Mouse (Mus musculus) R1 (cell line): Measurements from ENCODE around the gene Chn2.
A peak's percentile ranks its signal among the peaks of the same experiment; 100 is the strongest.

Experiments
- DNase-seq: peaks from one replicate; pipeline ENCODE4 v3.0.0-alpha.2; 2018; ENCODE audit warnings: low read depth, low spot score

Chn2 gene

GRCm38 (mm10) chr6:54193631-54194305, 154.4 kb downstream of the Chn2 start:
- no peak for DNase-seq

- DNase-seq = no peak
Measured at GRCm38 (mm10) chr6:54197821-54198412, 158.6 kb downstream of the Chn2 start.

- no peak for DNase-seq
Measured at GRCm38 (mm10) chr6:54199516-54199915, 160.2 kb downstream of the Chn2 start.

GRCm38 (mm10) chr6:54200031-54200722, 160.8 kb downstream of the Chn2 start:
- DNase-seq = no peak

GRCm38 (mm10) chr6:54202311-54203020, 163.1 kb downstream of the Chn2 start:
- DNase-seq = no peak

GRCm38 (mm10) chr6:54203316-54203715, 164.0 kb downstream of the Chn2 start:
- no peak for DNase-seq

- DNase-seq = no peak
Measured at GRCm38 (mm10) chr6:54203926-54204325, 164.6 kb downstream of the Chn2 start.

GRCm38 (mm10) chr6:54204931-54205330, 165.6 kb downstream of the Chn2 start:
- peak; percentile 75 for DNase-seq

- no peak for DNase-seq
Measured at GRCm38 (mm10) chr6:54205471-54205870, 166.1 kb downstream of the Chn2 start.

- peak; percentile 17 for DNase-seq
Measured at GRCm38 (mm10) chr6:54206221-54206738, 166.9 kb downstream of the Chn2 start.

GRCm38 (mm10) chr6:54208786-54209185, 169.4 kb downstream of the Chn2 start:
- DNase-seq = no peak

- DNase-seq = no peak
Measured at GRCm38 (mm10) chr6:54210971-54211370, 171.6 kb downstream of the Chn2 start.

GRCm38 (mm10) chr6:54211939-54212338, 172.6 kb downstream of the Chn2 start:
- no peak for DNase-seq

GRCm38 (mm10) chr6:54213743-54214142, 174.4 kb downstream of the Chn2 start:
- no peak for DNase-seq

GRCm38 (mm10) chr6:54215636-54216035, 176.3 kb downstream of the Chn2 start:
- DNase-seq = no peak

GRCm38 (mm10) chr6:54216512-54216911, 177.2 kb downstream of the Chn2 start:
- DNase-seq = no peak

GRCm38 (mm10) chr6:54220124-54220523, 180.8 kb downstream of the Chn2 start:
- DNase-seq = peak; percentile 27

GRCm38 (mm10) chr6:54223529-54223928, 184.2 kb downstream of the Chn2 start:
- no peak for DNase-seq

GRCm38 (mm10) chr6:54224325-54224724, 185.0 kb downstream of the Chn2 start:
- DNase-seq = no peak

GRCm38 (mm10) chr6:54225327-54225726, 186.0 kb downstream of the Chn2 start:
- no peak for DNase-seq

- DNase-seq = no peak
Measured at GRCm38 (mm10) chr6:54227061-54227460, 187.7 kb downstream of the Chn2 start.

GRCm38 (mm10) chr6:54228421-54228820, 189.1 kb downstream of the Chn2 start:
- DNase-seq = peak; percentile 16
